Mouse (Mus musculus) cerebellum, adult 18-20 months (tissue): Measurements from ENCODE around the gene Nup62.

Experiments
- DNase-seq, 2 experiments: peaks; one replicate each; pipeline ENCODE4 v3.0.0; 2021

The Nup62 gene

DNA sequence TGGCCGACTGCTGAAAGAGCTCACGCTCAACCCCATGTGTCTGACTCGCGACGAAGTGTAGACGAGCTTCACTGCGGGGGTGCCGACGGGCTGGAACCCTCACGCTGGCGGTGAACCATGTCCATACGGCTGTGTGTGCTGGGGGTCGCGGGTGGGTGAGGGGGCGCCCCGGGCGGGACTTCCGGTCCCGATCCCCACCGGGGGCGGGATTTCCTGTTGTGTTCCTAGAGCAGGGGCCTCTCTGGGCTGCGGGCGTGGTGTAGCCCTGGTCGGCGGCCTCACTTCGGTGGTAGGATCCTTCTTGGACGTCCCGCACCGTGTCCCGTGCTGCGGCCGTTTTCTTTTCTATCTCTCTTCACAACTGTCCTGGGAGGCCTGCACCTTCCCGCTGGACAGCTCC is 34.3 kb downstream of the Nup62 start:
- peak; percentile 74 to 81 for DNase-seq

GRCm38 (mm10) chr7:44850789-44851624 is 35.1 kb downstream of the Nup62 start:
- DNase-seq, result no peak

GRCm38 (mm10) chr7:44851625-44852234 is 35.8 kb downstream of the Nup62 start:
- DNase-seq, result no peak

- peak in 1 of 2 experiments; percentile 40 for DNase-seq
Measured at GRCm38 (mm10) chr7:44852259-44853027, 36.6 kb downstream of the Nup62 start.

GRCm38 (mm10) chr7:44853065-44853464 is 37.2 kb downstream of the Nup62 start:
- DNase-seq, result no peak

GRCm38 (mm10) chr7:44853596-44854355 is 37.9 kb downstream of the Nup62 start:
- peak; percentile 36 to 42 for DNase-seq

DNA sequence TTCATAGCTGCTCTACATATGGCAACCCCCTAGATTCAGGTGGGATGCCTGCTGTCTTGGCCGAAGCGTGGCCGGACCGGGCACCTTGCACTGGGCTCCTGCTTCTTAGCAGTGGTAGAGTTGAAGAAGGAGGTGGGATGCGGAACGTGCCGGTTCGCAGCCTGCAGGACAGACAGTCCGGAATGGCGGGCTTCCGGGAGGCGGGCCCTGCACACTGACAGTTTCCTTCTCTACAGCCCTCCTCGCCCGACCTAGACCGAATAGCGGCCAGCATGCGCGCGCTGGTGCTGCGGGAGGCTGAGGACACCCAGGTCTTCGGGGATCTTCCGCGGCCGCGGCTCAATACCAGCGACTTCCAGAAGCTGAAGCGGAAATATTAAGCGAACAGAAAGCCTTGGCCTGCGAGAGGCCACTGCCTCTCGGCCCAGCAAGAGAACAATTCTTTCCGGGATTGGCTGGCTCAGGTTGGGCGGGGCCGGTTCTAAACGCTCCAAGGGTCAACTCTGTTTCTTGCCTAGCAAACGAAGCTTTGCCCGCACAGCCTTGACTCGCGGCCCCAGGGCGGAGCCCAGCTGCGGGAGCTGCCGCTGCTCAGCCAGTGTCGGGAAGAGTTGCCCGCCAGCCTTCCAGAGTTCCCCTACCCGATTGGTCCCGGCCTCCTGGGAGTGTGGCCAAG is 38.6 kb downstream of the Nup62 start:
- DNase-seq, result peak; percentile 83 to 85

DNA sequence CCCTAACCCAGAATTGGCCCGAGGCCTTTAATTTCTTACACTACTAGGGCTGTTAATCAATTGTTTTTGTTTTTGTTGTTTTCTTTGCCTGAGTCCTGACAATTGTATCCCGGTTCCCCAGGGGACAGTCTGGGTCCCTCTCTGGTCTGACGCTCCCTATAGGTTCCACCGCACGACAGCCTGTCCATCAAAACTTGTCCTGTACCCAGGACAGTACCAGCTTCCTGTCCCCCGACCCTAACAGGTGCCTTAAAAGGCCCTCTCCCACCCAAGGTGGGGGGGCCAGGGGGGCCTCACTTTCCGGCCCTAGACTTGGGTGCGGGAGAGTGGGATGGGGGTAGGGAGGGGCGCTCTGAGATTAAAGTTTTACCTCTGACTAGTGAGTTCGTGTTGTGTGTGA is 39.1 kb downstream of the Nup62 start:
- DNase-seq, result no peak

- no peak for DNase-seq
Measured at GRCm38 (mm10) chr7:44856265-44856916, 40.5 kb downstream of the Nup62 start.

DNA sequence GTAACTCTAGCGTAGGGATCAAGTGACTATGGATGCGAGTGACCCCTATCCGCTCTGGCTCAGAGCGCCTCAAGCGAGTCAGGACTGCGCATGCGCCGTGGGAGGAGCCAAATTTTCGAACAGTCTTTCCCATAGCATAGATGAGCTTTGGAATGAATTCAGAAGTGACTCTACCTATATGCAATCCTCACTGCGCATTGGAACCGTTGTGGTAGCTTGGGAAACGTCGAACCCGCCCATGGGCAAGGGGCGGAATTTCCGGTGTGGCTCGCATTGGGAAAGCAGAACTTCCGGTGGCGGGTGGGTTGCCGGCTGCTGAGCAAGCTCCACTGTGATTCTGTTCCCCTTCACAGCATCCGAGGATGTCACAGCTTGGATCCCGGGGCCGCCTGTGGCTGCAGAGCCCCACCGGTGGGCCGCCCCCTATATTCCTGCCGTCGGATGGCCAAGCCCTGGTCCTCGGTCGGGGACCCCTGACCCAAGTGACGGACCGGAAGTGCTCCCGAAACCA is 41.2 kb downstream of the Nup62 start, which contains the start of gene Pnkp:
Gene Pnkp (plus strand): TSS at position 98 of the 511 bp plus-strand sequence.
- DNase-seq, result peak; percentile 81 to 86

- DNase-seq, result no peak
Measured at GRCm38 (mm10) chr7:44857905-44858304, 42.0 kb downstream of the Nup62 start.

DNA sequence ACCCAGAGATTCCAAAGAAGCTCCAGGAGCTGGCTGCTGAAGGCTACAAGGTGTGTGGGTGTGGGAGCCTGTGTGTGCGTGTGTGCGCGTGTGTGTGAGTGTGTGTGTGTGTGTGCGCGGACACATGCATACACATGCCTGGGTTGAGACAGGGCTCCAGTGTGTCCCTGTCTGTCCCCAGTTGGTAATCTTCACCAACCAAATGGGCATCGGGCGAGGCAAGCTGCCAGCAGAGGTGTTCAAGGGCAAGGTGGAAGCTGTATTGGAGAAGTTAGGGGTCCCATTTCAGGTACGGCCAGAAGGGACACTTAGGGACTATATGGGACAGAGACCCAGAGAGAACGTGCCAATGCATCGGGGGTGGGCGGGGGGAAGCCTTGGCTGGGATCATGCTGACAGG is 44.0 kb downstream of the Nup62 start:
- DNase-seq, result no peak

DNA sequence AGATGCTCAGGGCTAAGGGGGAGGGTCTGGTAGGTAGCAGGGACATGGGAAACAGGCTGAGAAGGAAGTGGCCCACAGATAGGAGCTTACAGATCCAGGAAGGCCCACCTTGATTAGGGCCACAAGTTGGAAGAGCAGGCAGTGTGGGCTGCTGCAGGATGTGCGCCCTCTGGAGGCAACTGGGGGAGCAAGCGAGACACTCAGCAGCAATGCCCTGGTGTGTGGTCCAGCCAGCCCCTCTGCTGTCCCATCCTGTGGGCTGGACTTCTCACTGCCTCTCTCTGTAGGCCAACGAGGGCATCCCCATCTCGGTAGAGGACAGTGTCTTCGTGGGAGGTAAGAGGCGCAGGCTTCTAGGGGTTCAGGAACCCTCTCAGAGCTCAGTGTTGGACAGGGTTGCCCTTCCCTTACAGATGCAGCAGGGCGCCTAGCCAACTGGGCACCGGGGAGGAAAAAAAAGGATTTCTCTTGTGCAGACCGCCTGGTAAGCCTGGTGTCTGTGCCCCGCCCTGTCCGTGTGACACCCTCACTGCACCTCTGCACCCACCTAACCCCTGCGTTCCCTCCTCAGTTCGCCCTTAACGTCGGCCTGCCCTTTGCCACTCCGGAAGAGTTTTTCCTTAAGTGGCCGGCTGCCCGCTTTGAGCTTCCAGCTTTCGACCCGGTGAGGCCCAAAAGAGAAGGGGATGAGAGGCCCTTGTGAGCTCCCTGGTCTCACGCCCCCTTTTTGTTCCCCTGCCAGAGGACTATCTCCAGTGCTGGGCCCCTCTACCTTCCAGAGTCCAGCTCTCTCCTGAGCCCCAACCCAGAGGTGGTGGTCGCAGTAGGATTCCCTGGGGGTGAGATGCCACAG is 44.9 kb downstream of the Nup62 start:
- DNase-seq, result peak; percentile 70 to 80

DNA sequence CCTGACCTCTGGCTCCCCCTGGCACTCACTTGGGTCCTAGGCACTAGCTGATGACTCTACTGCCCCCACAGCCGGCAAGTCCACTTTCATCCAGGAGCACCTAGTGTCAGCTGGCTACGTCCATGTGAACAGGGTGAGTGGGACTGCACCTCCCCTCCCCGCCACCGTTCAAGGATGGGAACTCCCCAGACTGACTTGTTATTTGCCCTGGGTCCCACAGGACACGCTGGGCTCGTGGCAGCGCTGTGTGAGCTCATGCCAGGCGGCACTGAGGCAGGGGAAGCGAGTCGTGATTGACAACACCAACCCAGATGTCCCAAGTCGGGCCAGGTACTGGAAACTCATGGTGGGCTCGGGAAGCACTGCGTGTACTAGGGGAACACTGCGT is 45.5 kb downstream of the Nup62 start:
- no peak for DNase-seq

DNA sequence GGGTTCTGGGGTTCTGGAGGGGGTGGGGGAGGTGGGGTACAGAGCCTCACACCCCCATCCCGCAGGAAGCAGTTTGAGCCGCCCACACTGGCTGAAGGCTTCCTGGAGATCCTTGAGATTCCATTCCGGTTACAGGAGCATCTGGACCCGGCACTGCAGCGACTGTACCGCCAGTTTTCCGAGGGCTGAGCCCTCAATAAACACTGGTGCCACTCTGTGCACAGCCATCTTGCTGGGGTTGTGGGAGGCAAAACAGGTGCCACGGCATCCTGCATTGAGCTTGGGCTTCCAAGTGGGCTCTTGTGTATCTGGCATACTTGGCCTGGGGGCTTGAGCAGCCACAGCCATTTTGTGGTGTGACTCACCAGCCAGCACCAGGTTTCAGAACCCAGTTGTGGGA is 46.5 kb downstream of the Nup62 start:
- no peak for DNase-seq

GRCm38 (mm10) chr7:44863210-44863609 is 47.3 kb downstream of the Nup62 start:
- no peak for DNase-seq

DNA sequence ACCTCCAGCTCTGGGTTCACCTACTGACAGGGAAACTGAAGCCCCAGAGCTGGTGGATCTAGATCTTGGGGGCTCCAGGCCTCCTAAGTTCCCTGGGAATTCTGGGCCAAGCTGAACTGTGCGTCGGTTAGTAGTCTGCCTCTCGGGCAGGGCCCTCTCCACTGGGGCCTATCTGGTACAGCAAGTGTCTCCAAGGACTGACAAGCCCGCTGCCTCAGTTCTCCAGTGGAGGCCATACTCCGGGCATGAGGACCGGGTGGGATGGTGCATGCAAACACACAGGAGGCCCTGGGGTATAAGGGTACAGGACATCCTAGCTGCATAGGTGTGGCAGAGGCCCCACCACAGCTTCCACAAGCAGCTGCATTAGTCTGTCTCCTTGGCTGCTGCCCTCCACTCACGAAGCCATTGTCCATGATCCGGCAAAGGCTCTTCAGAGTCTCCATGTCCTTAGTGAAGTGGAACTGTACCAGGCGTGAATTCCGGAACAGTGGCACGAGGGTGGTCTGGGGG is 48.1 kb downstream of the Nup62 start:
- DNase-seq, result no peak

GRCm38 (mm10) chr7:44864595-44865542 is 49.0 kb downstream of the Nup62 start:
- peak in 1 of 2 experiments; percentile 32 for DNase-seq
